Mouse (Mus musculus) lung, adult 2 months (tissue): ENCODE data around the gene Amer3. TPM values are rescaled to one million over a fixed set of nuclear protein-coding genes. Genes with fewer than 3 reads are reported as not detected.
"Not testable (repeated sequence)": the region's sequence is repeated elsewhere in the genome, so short reads cannot be mapped to it uniquely, and the experiment has no call there.

Experiments
- DNase-seq: peaks from one replicate; pipeline ENCODE4 v3.0.0; 2022
- H3K4me1 ChIP-seq: fragments of 200-500 bp; 2 replicates; pipeline ENCODE4 v1.6.1; 2011; ENCODE audit warnings: low read length; ENCODE audit not compliant: control insufficient read depth, insufficient read depth
- H3K4me3 ChIP-seq: fragments of 200-500 bp; replicated peaks from 2 replicates; pipeline ENCODE3; 2011; ENCODE audit warnings: low read depth, mild to moderate bottlenecking, control low read depth, low read length; ENCODE audit errors: extremely low read depth
- CTCF ChIP-seq: fragments of 200-500 bp; IDR thresholded peaks from 2 replicates; pipeline ENCODE4 v1.5.1; 2011; ENCODE audit warnings: mild to moderate bottlenecking, low read length, control low read depth; ENCODE audit not compliant: insufficient read depth
- POLR2A ChIP-seq: fragments of 200-500 bp; IDR thresholded peaks from 2 replicates; pipeline ENCODE4 v1.6.1; 2011; ENCODE audit warnings: low read depth, mild to moderate bottlenecking, control low read depth, low read length, borderline replicate concordance; ENCODE audit errors: extremely low read depth
- WGBS: fragments of 180-500 bp; shearing (Covaris S2); methylation state at CpG from one replicate; pipeline ENCODE4 v1.1.7; 2018; 5-methylcytosine and 5-hydroxymethylcytosine counted together
- polyA plus RNA-seq: library from polyadenylated mRNA; depleted of rRNA; stranded (reverse); fragments of >200 nt; gene quantifications from 2 replicates; pipeline ENCODE4 v1.2.3, GENCODE M21; 2012; rRNA removed

Amer3 gene
- not detected in 2 replicates for polyA plus RNA-seq

- Histone ChIP-seq H3K4me3 (no peak within 1 kb of the TSS), H3K4me1 (no peaks in the 10 kb centered on the region)
- WGBS: 1% methylated on average over 53 of the region's 53 CpGs
- DNase-seq: peak; percentile 50
- no peak for TF ChIP-seq CTCF
- no peak for TF ChIP-seq POLR2A
Observed at GRCm38 (mm10) chr1:34578851-34579781, at the start of gene Amer3. Gene Amer3, plus strand, starts transcription at chr1:34579657.

GRCm38 (mm10) chr1:34534574-34534973 lies 44.9 kb upstream of the Amer3 start:
- not testable (repeated sequence) for DNase-seq, H3K4me1 ChIP-seq, H3K4me3 ChIP-seq
- 23% methylated on average over 3 of the region's 3 CpGs for WGBS

GRCm38 (mm10) chr1:34535043-34535698 lies 44.3 kb upstream of the Amer3 start, which contains the start of gene Cfc1:
Gene Cfc1, plus strand, starts transcription at chr1:34535648.
- not testable (repeated sequence) for H3K4me1 ChIP-seq, H3K4me3 ChIP-seq, DNase-seq
- 18% methylated on average over 7 of the region's 7 CpGs for WGBS

GRCm38 (mm10) chr1:34536291-34536766 lies 43.1 kb upstream of the Amer3 start:
- H3K4me3 ChIP-seq: no peak overlapping the region
- no peaks in the 10 kb centered on the region for H3K4me1 ChIP-seq
- TF ChIP-seq POLR2A (no peak), CTCF (no peak)
- DNase-seq: no peak
- 6% methylated on average over 14 of the region's 14 CpGs for WGBS

GRCm38 (mm10) chr1:34536767-34537485 lies 42.5 kb upstream of the Amer3 start:
- 5% methylated on average over 16 of the region's 16 CpGs for WGBS
- DNase-seq: peak; percentile 33
- H3K4me1 ChIP-seq: no peaks in the 10 kb centered on the region
- TF ChIP-seq CTCF: no peak
- H3K4me3 ChIP-seq: no peak overlapping the region

GRCm38 (mm10) chr1:34547074-34547473 lies 32.4 kb upstream of the Amer3 start:
- 65% methylated on average over 1 of the region's 1 CpGs for WGBS
- no peaks in the 10 kb centered on the region for H3K4me1 ChIP-seq

GRCm38 (mm10) chr1:34553690-34554089 lies 25.8 kb upstream of the Amer3 start:
- no peak for TF ChIP-seq POLR2A
- no peak for TF ChIP-seq CTCF
- no peak for DNase-seq
- no peaks in the 10 kb centered on the region for H3K4me1 ChIP-seq
- WGBS: 71% methylated on average over 1 of the region's 1 CpGs
- H3K4me3 ChIP-seq: no peak overlapping the region

More at GRCm38 (mm10) chr1:34547074-34547473, 32.4 kb upstream of the Amer3 start:
- H3K4me3 ChIP-seq: no peak overlapping the region
- no peak for DNase-seq
- TF ChIP-seq POLR2A (no peak), CTCF (no peak)

- DNase-seq: no peak
- WGBS: 77% methylated on average over 7 of the region's 7 CpGs
- no peaks in the 10 kb centered on the region for H3K4me1 ChIP-seq
- TF ChIP-seq POLR2A (no peak), CTCF (no peak)
- H3K4me3 ChIP-seq: no peak overlapping the region
Observed at GRCm38 (mm10) chr1:34554275-34554674, 25.2 kb upstream of the Amer3 start.

GRCm38 (mm10) chr1:34560843-34561242 lies 18.6 kb upstream of the Amer3 start, which contains the start of gene Prss40:
Gene Prss40, minus strand, starts transcription at chr1:34560943.
- Histone ChIP-seq H3K4me3 (no peak within 1 kb of the TSS), H3K4me1 (no peaks in the 10 kb centered on the region)
- 84% methylated on average over 15 of the region's 15 CpGs for WGBS
- TF ChIP-seq POLR2A: no peak
- no peak for TF ChIP-seq CTCF
- no peak for DNase-seq
